Mouse (Mus musculus) forebrain, postnatal 0 days (tissue): ENCODE measurements around the gene Zfp82. TPM values are rescaled to one million over a fixed set of nuclear protein-coding genes. Genes with fewer than 3 reads are reported as not detected.
"Not testable (repeated sequence)": the region's sequence is repeated elsewhere in the genome, so short reads cannot be mapped to it uniquely, and the experiment has no call there.

Experiments
- ATAC-seq: fragments of 200-750 bp; cut with Nextera tagmentation; 2 replicates; pipeline ENCODE4 v1.8.0; 2017; ENCODE audit warnings: mild to moderate bottlenecking, moderate library complexity
- DNase-seq: peaks from one replicate; pipeline ENCODE4 v3.0.0-alpha.2; 2015
- H3K27ac ChIP-seq: fragments of 300-500 bp; sonication (generic); 2 replicates; pipeline ENCODE4 v1.5.1; 2014; ENCODE audit warnings: low read depth, mild to moderate bottlenecking, antibody characterized with exemption, low read length, moderate library complexity, mixed read lengths
- H3K27me3 ChIP-seq: fragments of 300-500 bp; sonication (generic); 2 replicates; pipeline ENCODE4 v1.6.1; 2014; ENCODE audit warnings: mild to moderate bottlenecking, low read length, mixed read lengths; ENCODE audit not compliant: insufficient read depth
- H3K36me3 ChIP-seq: fragments of 300-500 bp; sonication (generic); 2 replicates; pipeline ENCODE4 v1.6.1; 2014; ENCODE audit warnings: mild to moderate bottlenecking, moderate library complexity; ENCODE audit not compliant: insufficient read depth
- H3K4me1 ChIP-seq: fragments of 300-500 bp; sonication (generic); 2 replicates; pipeline ENCODE4 v1.6.1; 2014; ENCODE audit warnings: antibody characterized with exemption; ENCODE audit not compliant: insufficient read depth
- H3K4me2 ChIP-seq: fragments of 300-500 bp; sonication (generic); 2 replicates; pipeline ENCODE4 v1.6.1; 2014; ENCODE audit warnings: low read depth, mild to moderate bottlenecking, moderate library complexity
- H3K4me3 ChIP-seq: fragments of 300-500 bp; sonication (generic); 2 replicates; pipeline ENCODE4 v1.5.1; 2014; ENCODE audit warnings: low read depth, low read length, mixed read lengths
- H3K9ac ChIP-seq: fragments of 300-500 bp; sonication (generic); 2 replicates; pipeline ENCODE4 v1.6.1; 2014; ENCODE audit warnings: mild to moderate bottlenecking
- H3K9me3 ChIP-seq: fragments of 300-500 bp; sonication (generic); 2 replicates; pipeline ENCODE4 v1.6.1; 2016; ENCODE audit warnings: low read length
- CTCF ChIP-seq: sonication (generic); IDR thresholded peaks from 2 replicates; pipeline ENCODE4 v1.5.1; 2016; ENCODE audit warnings: antibody characterized with exemption, control low read depth, low read depth
- WGBS: fragments of 180-500 bp; shearing (Covaris S2); extraction: QIAGEN DNeasy Blood & Tissue Kit; methylation state at CpG from one replicate; pipeline ENCODE4 v1.1.7; 2014; 5-methylcytosine and 5-hydroxymethylcytosine counted together
- polyA plus RNA-seq: library from polyadenylated mRNA; unstranded; fragments of >200 nt; fragmentation: Nextera tagmentation; extraction: Ambion mirVana; gene quantifications from 2 replicates; pipeline ENCODE4 v1.2.1, GENCODE M21; 2015
- total RNA-seq: library from RNA; depleted of rRNA; stranded (reverse); fragments of >200 nt; gene quantifications from 2 replicates; pipeline ENCODE4 v1.2.3, GENCODE M21; 2014; rRNA removed

Zfp82 gene
- 8.0 and 11.0 TPM in 2 replicates for total RNA-seq
- 5.9 and 7.3 TPM in 2 replicates for polyA plus RNA-seq

- Histone ChIP-seq H3K9me3 (no peaks in the 10 kb centered on the region), H3K4me2 (peak within 1 kb of the TSS; percentile 90), H3K36me3 (peaks cover 19% of the 10 kb centered on the region), H3K27me3 (no peaks in the 10 kb centered on the region), H3K27ac (peak within 1 kb of the TSS; percentile 81), H3K4me3 (peak within 1 kb of the TSS; percentile 73), H3K9ac (peak within 1 kb of the TSS; percentile 71), H3K4me1 (no peaks in the 10 kb centered on the region)
- WGBS, result 1% methylated on average over 50 of the region's 50 CpGs
- TF ChIP-seq CTCF, result no peak
- ATAC-seq (peak; percentile 95), DNase-seq (peak; percentile 92)
Measured at GRCm38 (mm10) chr7:30072146-30073028, at the start of gene Zfp82. Gene Zfp82 (minus strand): TSS chr7:30072900.

GRCm38 (mm10) chr7:30122188-30122530 lies 49.5 kb upstream of the Zfp82 start:
- ATAC-seq (peak; percentile 49), DNase-seq (no peak)
- Histone ChIP-seq H3K27me3 (no peaks in the 10 kb centered on the region), H3K4me1 (0 out of 2 replicates have a peak, but pooled peaks cover 5% of the 10 kb centered on the region), H3K4me3 (peak overlapping the region; percentile 68), H3K27ac (peak overlapping the region; percentile 89), H3K9ac (peak overlapping the region; percentile 78), H3K9me3 (no peaks in the 10 kb centered on the region), H3K4me2 (peak overlapping the region; percentile 67), H3K36me3 (peaks cover 9% of the 10 kb centered on the region)
- no peak for TF ChIP-seq CTCF
- under 1% methylated on average over 15 of the region's 15 CpGs for WGBS

- Histone ChIP-seq H3K4me3 (peak within 1 kb of the TSS; percentile 68), H3K36me3 (peaks cover 3% of the 10 kb centered on the region; the same call in 1 of the 2 replicates), H3K27ac (peak within 1 kb of the TSS; percentile 89), H3K27me3 (no peaks in the 10 kb centered on the region), H3K4me1 (0 out of 2 replicates have a peak, but pooled peaks cover 5% of the 10 kb centered on the region), H3K4me2 (peak within 1 kb of the TSS; percentile 67), H3K9me3 (no peaks in the 10 kb centered on the region), H3K9ac (peak within 1 kb of the TSS; percentile 78)
- TF ChIP-seq CTCF, result peak; percentile 26; the same call in 1 of the 2 replicates
- peak; percentile 98 for ATAC-seq
- peak; percentile 95 for DNase-seq
- WGBS, result under 1% methylated on average over 61 of the region's 61 CpGs
Measured at GRCm38 (mm10) chr7:30121308-30122187, 48.8 kb upstream of the Zfp82 start, which contains the start of gene Zfp382. Gene Zfp382 (plus strand): TSS chr7:30121942.

- not testable (repeated sequence) for H3K27ac ChIP-seq, DNase-seq, ATAC-seq, H3K4me1 ChIP-seq, H3K9ac ChIP-seq, H3K9me3 ChIP-seq, H3K36me3 ChIP-seq, H3K27me3 ChIP-seq, H3K4me3 ChIP-seq, H3K4me2 ChIP-seq
- WGBS, result 94% methylated on average over 12 of the region's 12 CpGs
Measured at GRCm38 (mm10) chr7:30117935-30118334, 45.2 kb upstream of the Zfp82 start.

GRCm38 (mm10) chr7:30116076-30116475 lies 43.4 kb upstream of the Zfp82 start:
- no peaks in the 10 kb centered on the region for H3K9me3 ChIP-seq
- DNase-seq (no peak), ATAC-seq (no peak)
- H3K4me1 ChIP-seq, result no peaks in the 10 kb centered on the region
- no peak overlapping the region for H3K27ac ChIP-seq
- H3K9ac ChIP-seq, result no peak overlapping the region
- no peaks in the 10 kb centered on the region for H3K36me3 ChIP-seq
- H3K4me2 ChIP-seq, result no peak overlapping the region
- H3K27me3 ChIP-seq, result no peaks in the 10 kb centered on the region
- no peak for TF ChIP-seq CTCF
- 94% methylated on average over 5 of the region's 5 CpGs for WGBS
- H3K4me3 ChIP-seq, result no peak overlapping the region

GRCm38 (mm10) chr7:30099297-30099696 lies 26.6 kb upstream of the Zfp82 start:
- no peak overlapping the region for H3K9ac ChIP-seq
- H3K4me2 ChIP-seq, result peak overlapping the region; percentile 29
- WGBS, result 68% methylated on average over 13 of the region's 13 CpGs

More at GRCm38 (mm10) chr7:30099297-30099696, 26.6 kb upstream of the Zfp82 start:
- Histone ChIP-seq H3K9me3 (0 out of 2 replicates have a peak, but pooled peaks cover 7% of the 10 kb centered on the region), H3K27ac (peak overlapping the region; percentile 69; the same call in 1 of the 2 replicates), H3K27me3 (no peaks in the 10 kb centered on the region), H3K4me3 (no peak overlapping the region), H3K4me1 (peaks cover 10% of the 10 kb centered on the region), H3K36me3 (peaks cover 29% of the 10 kb centered on the region)
- no peak for ATAC-seq
- TF ChIP-seq CTCF, result no peak
- DNase-seq, result peak; percentile 87
